In the genomic region with DNA sequence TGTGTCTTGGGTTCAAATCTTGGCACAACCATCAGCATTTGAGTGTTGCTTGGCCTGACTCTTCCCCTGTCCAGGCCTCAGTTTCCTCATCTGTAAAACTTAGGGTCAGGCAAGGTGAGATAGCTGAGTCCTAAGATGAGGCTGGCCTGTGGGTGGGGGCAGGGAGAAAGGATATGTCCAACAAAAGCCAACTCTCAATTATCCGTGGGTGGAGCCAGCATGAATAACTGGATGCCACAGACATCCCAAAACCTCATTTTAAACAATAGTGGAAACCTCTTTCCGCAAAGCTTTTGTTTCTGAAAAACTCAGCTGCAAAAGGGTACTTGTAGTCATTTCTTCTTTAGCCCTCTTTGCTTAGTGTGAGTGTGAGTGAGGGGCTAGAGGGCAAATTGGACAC, we compare ENCODE assay signal across 9 mouse cellular contexts. TPM values are rescaled to one million over a fixed set of nuclear protein-coding genes. Genes with fewer than 3 reads are reported as not detected.
DNase-seq lines count a peak whose midpoint lies in the region; ATAC-seq and TF ChIP-seq lines count a peak whose summit lies in the region.
"Had no signal": no experiment of that assay in that cellular context is flagged by ENCODE, and none has a peak within 500 bp of the region (broad histone marks: within the 10 kb centered on the region; RNA-seq: fewer than 3 reads in every experiment).

No protein-coding gene starts in this region.

- 62% methylated on average over 2 of the region's 2 CpGs for WGBS in kidney, embryonic 14.5 days
- 34% methylated on average over 2 of the region's 2 CpGs for WGBS in embryonic facial prominence, embryonic 13.5 days
- 34% methylated on average over 2 of the region's 2 CpGs for WGBS in hindbrain, postnatal 0 days
- WGBS in neural tube, embryonic 12.5 days: 24% methylated on average over 2 of the region's 2 CpGs

- peaks cover 57% of the 10 kb centered on the region for H3K4me1 ChIP-seq in kidney, embryonic 14.5 days (ENCODE audit: control insufficient read depth, insufficient read depth, low read length)
- peaks cover 83% of the 10 kb centered on the region for H3K4me1 ChIP-seq in embryonic facial prominence, embryonic 13.5 days
- peaks cover 45% of the 10 kb centered on the region for H3K4me1 ChIP-seq in hindbrain, postnatal 0 days (ENCODE audit: insufficient read depth, low read length)
- peaks cover 81% of the 10 kb centered on the region for H3K4me1 ChIP-seq in neural tube, embryonic 12.5 days

- peak overlapping the region; percentile 96; the same call in 1 of the 2 replicates for H3K9ac ChIP-seq in kidney, embryonic 14.5 days (ENCODE audit: low read depth, low read length)
- peak overlapping the region; percentile 95 for H3K9ac ChIP-seq in embryonic facial prominence, embryonic 13.5 days
- H3K9ac ChIP-seq in hindbrain, postnatal 0 days (replicated peaks; ENCODE audit: low read length): no peak overlapping the region
- peak overlapping the region; percentile 97 for H3K9ac ChIP-seq in neural tube, embryonic 12.5 days

- DNase-seq in kidney, postnatal 14 days: no peak
- no peak for DNase-seq in hindbrain, postnatal 0 days (ENCODE audit: low spot score)
- no peak for DNase-seq in thymus, postnatal 25 days
- DNase-seq in testis, postnatal 10 days (ENCODE audit: low spot score): no peak
- DNase-seq: right cerebral cortex, postnatal 4 days had no signal

- TF ChIP-seq CTCF in hindbrain, postnatal 0 days (IDR thresholded peaks at IDR 0.05; ENCODE audit: low read depth): no peak

- ATAC-seq in kidney, embryonic 14.5 days (ENCODE audit: low FRiP score, low TSS enrichment): no peak
- ATAC-seq in embryonic facial prominence, embryonic 13.5 days (ENCODE audit: insufficient number of reproducible peaks, insufficient read depth, low FRiP score, low TSS enrichment, low read depth): no peak
- no peak for ATAC-seq in hindbrain, postnatal 0 days
- ATAC-seq in neural tube, embryonic 12.5 days (ENCODE audit: low FRiP score, low read depth): no peak
- ATAC-seq in megakaryocyte-erythroid progenitor cell, adult 5-6 weeks (replicated peaks; ENCODE audit: low FRiP score, low TSS enrichment, poor library complexity, severe bottlenecking): no peak

- no peaks in the 10 kb centered on the region for H3K27me3 ChIP-seq in kidney, embryonic 14.5 days (ENCODE audit: control insufficient read depth, insufficient read depth, low read length)
- H3K27me3 ChIP-seq in embryonic facial prominence, embryonic 13.5 days: no peaks in the 10 kb centered on the region
- no peaks in the 10 kb centered on the region for H3K27me3 ChIP-seq in hindbrain, postnatal 0 days (ENCODE audit: insufficient read depth, low read length)
- H3K27me3 ChIP-seq in neural tube, embryonic 12.5 days (replicated peaks): no peaks in the 10 kb centered on the region

- H3K27ac ChIP-seq in kidney, embryonic 14.5 days (ENCODE audit: low read depth, low read length): no peak overlapping the region
- peak overlapping the region; percentile 96 for H3K27ac ChIP-seq in embryonic facial prominence, embryonic 13.5 days
- H3K27ac ChIP-seq in hindbrain, postnatal 0 days: peak overlapping the region; percentile 15; the same call in 1 of the 2 replicates
- H3K27ac ChIP-seq in neural tube, embryonic 12.5 days: 0 out of 2 replicates have a peak overlapping the region, but pooled peaks have one; percentile 43

- peak overlapping the region; percentile 88 for H3K4me3 ChIP-seq in kidney, embryonic 14.5 days (ENCODE audit: low read length)
- peak overlapping the region; percentile 89 for H3K4me3 ChIP-seq in embryonic facial prominence, embryonic 13.5 days
- no peak overlapping the region for H3K4me3 ChIP-seq in hindbrain, postnatal 0 days (ENCODE audit: low read length)
- peak overlapping the region; percentile 89 for H3K4me3 ChIP-seq in neural tube, embryonic 12.5 days

- H3K4me2 ChIP-seq in kidney, embryonic 14.5 days (replicated peaks; ENCODE audit: low read depth, low read length): peak overlapping the region; percentile 95
- peak overlapping the region; percentile 99 for H3K4me2 ChIP-seq in embryonic facial prominence, embryonic 13.5 days
- peak overlapping the region; percentile 86 for H3K4me2 ChIP-seq in hindbrain, postnatal 0 days (ENCODE audit: low read depth, low read length)
- H3K4me2 ChIP-seq in neural tube, embryonic 12.5 days (replicated peaks): peak overlapping the region; percentile 98

- H3K9me3 ChIP-seq in kidney, embryonic 14.5 days (ENCODE audit: control insufficient read depth, low read length): no peaks in the 10 kb centered on the region
- H3K9me3 ChIP-seq in embryonic facial prominence, embryonic 13.5 days: no peaks in the 10 kb centered on the region
- no peaks in the 10 kb centered on the region for H3K9me3 ChIP-seq in hindbrain, postnatal 0 days (ENCODE audit: low read length)
- H3K9me3 ChIP-seq in neural tube, embryonic 12.5 days: no peaks in the 10 kb centered on the region

- peaks cover 3% of the 10 kb centered on the region; the same call in 1 of the 2 replicates for H3K36me3 ChIP-seq in kidney, embryonic 14.5 days (ENCODE audit: control insufficient read depth, insufficient read depth, low read length)
- H3K36me3 ChIP-seq in embryonic facial prominence, embryonic 13.5 days: no peaks in the 10 kb centered on the region
- no peaks in the 10 kb centered on the region for H3K36me3 ChIP-seq in hindbrain, postnatal 0 days (ENCODE audit: insufficient read depth, low read length)
- H3K36me3 ChIP-seq in neural tube, embryonic 12.5 days: no peaks in the 10 kb centered on the region

RNA-seq across cellular contexts. Expression of gene Glis2, which starts 2.3 kb away (rescaled TPM):
- 42.4 and 47.3 TPM in 2 replicates for polyA plus RNA-seq in kidney, embryonic 14.5 days (2014; fragmentation: Nextera tagmentation; extraction: Ambion mirVana)
- polyA plus RNA-seq in embryonic facial prominence, embryonic 13.5 days (2015; fragmentation: Nextera tagmentation; extraction: Ambion mirVana): 25.3 and 31.2 TPM in 2 replicates
- 25.8 and 28.2 TPM in 2 replicates for total RNA-seq in hindbrain, postnatal 0 days (2014; rRNA removed)
- 12.0 and 12.5 TPM in 2 replicates for polyA plus RNA-seq in hindbrain, postnatal 0 days (2015; fragmentation: Nextera tagmentation; extraction: Ambion mirVana)
- polyA plus RNA-seq in neural tube, embryonic 12.5 days (2016; fragmentation: Nextera tagmentation; extraction: Ambion mirVana): 36.5 and 36.7 TPM in 2 replicates
- total RNA-seq in megakaryocyte-erythroid progenitor cell, adult 5-6 weeks (2014; fragmentation: Nextera tagmentation): 2.0 TPM in 1 of 2 replicates, not detected in the other
- 0.33 TPM in 1 of 2 replicates, not detected in the other for total RNA-seq in megakaryocyte-erythroid progenitor cell, adult 5-6 weeks (2017)

RNA-seq across cellular contexts. Expression of gene Pam16, which starts 28.0 kb away (rescaled TPM):
- polyA plus RNA-seq in kidney, embryonic 14.5 days (2014; fragmentation: Nextera tagmentation; extraction: Ambion mirVana): 102 and 116 TPM in 2 replicates
- 71.0 and 99.5 TPM in 2 replicates for polyA plus RNA-seq in embryonic facial prominence, embryonic 13.5 days (2015; fragmentation: Nextera tagmentation; extraction: Ambion mirVana)
- total RNA-seq in hindbrain, postnatal 0 days (2014; rRNA removed): 25.4 and 88.3 TPM in 2 replicates
- 135 and 140 TPM in 2 replicates for polyA plus RNA-seq in hindbrain, postnatal 0 days (2015; fragmentation: Nextera tagmentation; extraction: Ambion mirVana)
- 121 and 143 TPM in 2 replicates for polyA plus RNA-seq in neural tube, embryonic 12.5 days (2016; fragmentation: Nextera tagmentation; extraction: Ambion mirVana)
- 76.0 and 100 TPM in 2 replicates for total RNA-seq in megakaryocyte-erythroid progenitor cell, adult 5-6 weeks (2014; fragmentation: Nextera tagmentation)
- total RNA-seq in megakaryocyte-erythroid progenitor cell, adult 5-6 weeks (2017): 18.2 and 24.0 TPM in 2 replicates

RNA-seq across cellular contexts. Expression of gene Tfap4, which starts 37.2 kb away (rescaled TPM):
- polyA plus RNA-seq in kidney, embryonic 14.5 days (2014; fragmentation: Nextera tagmentation; extraction: Ambion mirVana): 24.5 and 25.7 TPM in 2 replicates
- 27.0 and 33.2 TPM in 2 replicates for polyA plus RNA-seq in embryonic facial prominence, embryonic 13.5 days (2015; fragmentation: Nextera tagmentation; extraction: Ambion mirVana)
- 7.8 and 9.3 TPM in 2 replicates for total RNA-seq in hindbrain, postnatal 0 days (2014; rRNA removed)
- 7.0 and 7.6 TPM in 2 replicates for polyA plus RNA-seq in hindbrain, postnatal 0 days (2015; fragmentation: Nextera tagmentation; extraction: Ambion mirVana)
- polyA plus RNA-seq in neural tube, embryonic 12.5 days (2016; fragmentation: Nextera tagmentation; extraction: Ambion mirVana): 13.5 and 14.2 TPM in 2 replicates
- 31.4 and 38.4 TPM in 2 replicates for total RNA-seq in megakaryocyte-erythroid progenitor cell, adult 5-6 weeks (2014; fragmentation: Nextera tagmentation)
- total RNA-seq in megakaryocyte-erythroid progenitor cell, adult 5-6 weeks (2017): 47.3 and 69.9 TPM in 2 replicates

RNA-seq across cellular contexts. Expression of gene Vasn, which starts 42.9 kb away (rescaled TPM):
- polyA plus RNA-seq in kidney, embryonic 14.5 days (2014; fragmentation: Nextera tagmentation; extraction: Ambion mirVana): 14.4 and 16.1 TPM in 2 replicates
- polyA plus RNA-seq in embryonic facial prominence, embryonic 13.5 days (2015; fragmentation: Nextera tagmentation; extraction: Ambion mirVana): 29.2 and 30.2 TPM in 2 replicates
- total RNA-seq in hindbrain, postnatal 0 days (2014; rRNA removed): 18.4 and 18.8 TPM in 2 replicates
- polyA plus RNA-seq in hindbrain, postnatal 0 days (2015; fragmentation: Nextera tagmentation; extraction: Ambion mirVana): 6.1 and 7.3 TPM in 2 replicates
- 10.9 and 11.3 TPM in 2 replicates for polyA plus RNA-seq in neural tube, embryonic 12.5 days (2016; fragmentation: Nextera tagmentation; extraction: Ambion mirVana)
- not detected in 2 replicates for total RNA-seq in megakaryocyte-erythroid progenitor cell, adult 5-6 weeks (2014; fragmentation: Nextera tagmentation)
- total RNA-seq in megakaryocyte-erythroid progenitor cell, adult 5-6 weeks (2017): 0.38 and 0.65 TPM in 2 replicates

RNA-seq across cellular contexts. Expression of gene Dnaja3, which starts 43.0 kb away (rescaled TPM):
- 46.3 and 68.8 TPM in 2 replicates for polyA plus RNA-seq in kidney, embryonic 14.5 days (2014; fragmentation: Nextera tagmentation; extraction: Ambion mirVana)
- polyA plus RNA-seq in embryonic facial prominence, embryonic 13.5 days (2015; fragmentation: Nextera tagmentation; extraction: Ambion mirVana): 54.0 and 58.7 TPM in 2 replicates
- total RNA-seq in hindbrain, postnatal 0 days (2014; rRNA removed): 49.6 and 50.6 TPM in 2 replicates
- polyA plus RNA-seq in hindbrain, postnatal 0 days (2015; fragmentation: Nextera tagmentation; extraction: Ambion mirVana): 52.9 and 54.3 TPM in 2 replicates
- polyA plus RNA-seq in neural tube, embryonic 12.5 days (2016; fragmentation: Nextera tagmentation; extraction: Ambion mirVana): 51.5 and 56.4 TPM in 2 replicates
- 56.5 and 81.2 TPM in 2 replicates for total RNA-seq in megakaryocyte-erythroid progenitor cell, adult 5-6 weeks (2014; fragmentation: Nextera tagmentation)
- 71.0 and 106 TPM in 2 replicates for total RNA-seq in megakaryocyte-erythroid progenitor cell, adult 5-6 weeks (2017)
